In genomic region chr4:40269430-40270032, GRCm38 (mm10) we compare ENCODE assay signal across 8 mouse cellular contexts. TPM values are rescaled to one million over a fixed set of nuclear protein-coding genes. Genes with fewer than 3 reads are reported as not detected.
DNase-seq lines count a peak whose midpoint lies in the region; ATAC-seq and TF ChIP-seq lines count a peak whose summit lies in the region.

Gene Smim27 (plus strand): TSS chr4:40269579.
Gene Topors (minus strand): TSS chr4:40269850.

- H3K4me3 ChIP-seq in bone marrow, adult 2 months (replicated peaks; ENCODE audit: control insufficient read depth, low read depth, low read length) = peak within 1 kb of the TSS; percentile 97
- peak within 1 kb of the TSS; percentile 93 for H3K4me3 ChIP-seq in embryonic facial prominence, embryonic 15.5 days (replicated peaks)
- peak within 1 kb of the TSS; percentile 82 for H3K4me3 ChIP-seq in limb, embryonic 14.5 days (replicated peaks; ENCODE audit: low read length)
- peak within 1 kb of the TSS; percentile 82 for H3K4me3 ChIP-seq in midbrain, postnatal 0 days (ENCODE audit: low read depth, low read length)

- WGBS in bone marrow, adult 2 months = under 1% methylated on average over 38 of the region's 38 CpGs
- WGBS in embryonic facial prominence, embryonic 15.5 days = under 1% methylated on average over 38 of the region's 38 CpGs
- under 1% methylated on average over 38 of the region's 38 CpGs for WGBS in limb, embryonic 14.5 days
- under 1% methylated on average over 38 of the region's 38 CpGs for WGBS in midbrain, postnatal 0 days

- H3K4me2 ChIP-seq in embryonic facial prominence, embryonic 15.5 days (replicated peaks) = peak within 1 kb of the TSS; percentile 89
- peak within 1 kb of the TSS; percentile 86 for H3K4me2 ChIP-seq in limb, embryonic 14.5 days (replicated peaks; ENCODE audit: low read depth, low read length, severe bottlenecking)
- peak within 1 kb of the TSS; percentile 83 for H3K4me2 ChIP-seq in midbrain, postnatal 0 days (ENCODE audit: low read depth, low read length, poor library complexity, severe bottlenecking)

- H3K36me3 ChIP-seq in embryonic facial prominence, embryonic 15.5 days = peaks cover 21% of the 10 kb centered on the region
- peaks cover 36% of the 10 kb centered on the region for H3K36me3 ChIP-seq in limb, embryonic 14.5 days (ENCODE audit: control insufficient read depth, insufficient read depth, low read length)
- H3K36me3 ChIP-seq in midbrain, postnatal 0 days (ENCODE audit: insufficient read depth, low read length) = 0 out of 2 replicates have a peak, but pooled peaks cover 3% of the 10 kb centered on the region

- TF ChIP-seq CTCF in bone marrow, adult 2 months (IDR thresholded peaks at IDR 0.05; ENCODE audit: control insufficient read depth, insufficient read depth, low read length) = no peak
- TF ChIP-seq CTCF in midbrain, postnatal 0 days (IDR thresholded peaks at IDR 0.05) = no peak

- peak within 1 kb of the TSS; percentile 98 for H3K27ac ChIP-seq in bone marrow, adult 2 months (ENCODE audit: control insufficient read depth, insufficient read depth, low read depth, low read length, poor library complexity)
- peak within 1 kb of the TSS; percentile 100 for H3K27ac ChIP-seq in embryonic facial prominence, embryonic 15.5 days (replicated peaks)
- peak within 1 kb of the TSS; percentile 98 for H3K27ac ChIP-seq in limb, embryonic 14.5 days (replicated peaks; ENCODE audit: low read depth, low read length)
- H3K27ac ChIP-seq in midbrain, postnatal 0 days (ENCODE audit: low read depth, low read length) = peak within 1 kb of the TSS; percentile 97

- peaks cover 1% of the 10 kb centered on the region; the same call in 1 of the 2 replicates for H3K4me1 ChIP-seq in bone marrow, adult 2 months (ENCODE audit: control insufficient read depth, insufficient read depth, low read length)
- H3K4me1 ChIP-seq in embryonic facial prominence, embryonic 15.5 days = peaks cover 24% of the 10 kb centered on the region
- H3K4me1 ChIP-seq in limb, embryonic 14.5 days (ENCODE audit: control insufficient read depth, insufficient read depth, low read length) = peaks cover 9% of the 10 kb centered on the region
- H3K4me1 ChIP-seq in midbrain, postnatal 0 days (ENCODE audit: insufficient read depth, low read length) = peaks cover 7% of the 10 kb centered on the region

- no peaks in the 10 kb centered on the region for H3K27me3 ChIP-seq in embryonic facial prominence, embryonic 15.5 days
- H3K27me3 ChIP-seq in limb, embryonic 14.5 days (ENCODE audit: control insufficient read depth, insufficient read depth, low read length) = no peaks in the 10 kb centered on the region
- no peaks in the 10 kb centered on the region for H3K27me3 ChIP-seq in midbrain, postnatal 0 days (ENCODE audit: insufficient read depth, low read length)

- TF ChIP-seq POLR2A in bone marrow, adult 2 months (IDR thresholded peaks at IDR 0.05; ENCODE audit: borderline replicate concordance, control insufficient read depth, low read depth, low read length) = peak; percentile 96
- peak; percentile 90; the same call in 1 of the 2 replicates for TF ChIP-seq POLR2A in limb, embryonic 14.5 days (IDR thresholded peaks at IDR 0.05; ENCODE audit: borderline replicate concordance, extremely low read depth, insufficient read depth, insufficient read length)

- peak; percentile 96 for ATAC-seq in embryonic facial prominence, embryonic 15.5 days (ENCODE audit: insufficient number of reproducible peaks, low FRiP score, low TSS enrichment, low read depth)
- peak; percentile 97 for ATAC-seq in limb, embryonic 14.5 days (ENCODE audit: low FRiP score, low read depth)
- ATAC-seq in midbrain, postnatal 0 days (ENCODE audit: low FRiP score) = peak; percentile 95

- H3K9me3 ChIP-seq in embryonic facial prominence, embryonic 15.5 days (replicated peaks) = no peaks in the 10 kb centered on the region
- no peaks in the 10 kb centered on the region for H3K9me3 ChIP-seq in limb, embryonic 14.5 days (ENCODE audit: control insufficient read depth, low read length)
- H3K9me3 ChIP-seq in midbrain, postnatal 0 days (ENCODE audit: low read length) = no peaks in the 10 kb centered on the region

- peak within 1 kb of the TSS; percentile 87 for H3K9ac ChIP-seq in embryonic facial prominence, embryonic 15.5 days
- H3K9ac ChIP-seq in limb, embryonic 14.5 days (ENCODE audit: low read depth, low read length, severe bottlenecking) = peak within 1 kb of the TSS; percentile 90
- peak within 1 kb of the TSS; percentile 92 for H3K9ac ChIP-seq in midbrain, postnatal 0 days (replicated peaks; ENCODE audit: low read length, poor library complexity, severe bottlenecking)

- peak; percentile 99 for DNase-seq in 416B (ENCODE audit: low read depth)
- peak; percentile 98 for DNase-seq in heart, adult 8-10 months (ENCODE audit: low spot score)
- peak; percentile 98 for DNase-seq in kidney, adult 9 months
- peak; percentile 98 for DNase-seq in limb, embryonic 14.5 days (ENCODE audit: low spot score)
- DNase-seq in midbrain, postnatal 0 days (ENCODE audit: low spot score) = peak; percentile 98
- peak; percentile 77 to 83 for DNase-seq in spleen, postnatal 14 days (ENCODE audit: low spot score in 2 of 2)

RNA-seq across cellular contexts. Expression of gene Smim27, which starts in this region (rescaled TPM):
- 12.2 and 13.7 TPM in 2 replicates for polyA plus RNA-seq in bone marrow, adult 2 months (2011; ENCODE audit: insufficient read depth, insufficient read length, low replicate concordance, missing spikeins)
- 35.8 and 36.6 TPM in 2 replicates for polyA plus RNA-seq in embryonic facial prominence, embryonic 15.5 days (2015; fragmentation: Nextera tagmentation; extraction: Ambion mirVana)
- total RNA-seq in heart, adult 8-10 months (2022) = 10 to 100 TPM; 38.6 to 57.0 (median 48.2) TPM
- polyA plus RNA-seq in limb, embryonic 14.5 days (2012; rRNA removed) = 10.5 and 12.0 TPM in 2 replicates
- 36.4 and 42.7 TPM in 2 replicates for polyA plus RNA-seq in limb, embryonic 14.5 days (2014; fragmentation: Nextera tagmentation; extraction: Ambion mirVana)
- total RNA-seq in midbrain, postnatal 0 days (2014; rRNA removed) = 0.71 and 3.0 TPM in 2 replicates
- 13.9 and 18.8 TPM in 2 replicates for polyA plus RNA-seq in midbrain, postnatal 0 days (2015; fragmentation: Nextera tagmentation; extraction: Ambion mirVana)

RNA-seq across cellular contexts. Expression of gene Topors, which starts in this region (rescaled TPM):
- 7.9 and 20.6 TPM in 2 replicates for polyA plus RNA-seq in bone marrow, adult 2 months (2011; ENCODE audit: insufficient read depth, insufficient read length, low replicate concordance, missing spikeins)
- polyA plus RNA-seq in embryonic facial prominence, embryonic 15.5 days (2015; fragmentation: Nextera tagmentation; extraction: Ambion mirVana) = 40.4 and 41.2 TPM in 2 replicates
- total RNA-seq in heart, adult 8-10 months (2022) = 10 to 100 TPM in 3 of 4 experiments, 1 to 10 TPM in 1; 9.4 to 11.5 (median 10.1) TPM
- 16.3 and 20.2 TPM in 2 replicates for polyA plus RNA-seq in limb, embryonic 14.5 days (2012; rRNA removed)
- 43.4 and 48.0 TPM in 2 replicates for polyA plus RNA-seq in limb, embryonic 14.5 days (2014; fragmentation: Nextera tagmentation; extraction: Ambion mirVana)
- total RNA-seq in midbrain, postnatal 0 days (2014; rRNA removed) = 24.4 and 25.3 TPM in 2 replicates
- 25.9 and 29.9 TPM in 2 replicates for polyA plus RNA-seq in midbrain, postnatal 0 days (2015; fragmentation: Nextera tagmentation; extraction: Ambion mirVana)

Comparison
In these comparisons a context has a peak if more than half of its experiments do, and no peak if none do; other contexts are left out.
1. Peak in every context shown above with its lines: DNase-seq, ATAC-seq, H3K4me3 ChIP-seq and H3K27ac ChIP-seq.